Mouse (Mus musculus) erythroid progenitor cell, adult 5-6 weeks (primary cell): Measurements from ENCODE around the gene Atp5l. TPM values are rescaled to one million over a fixed set of nuclear protein-coding genes. Genes with fewer than 3 reads are reported as not detected.

Experiments used
- ATAC-seq: replicated peaks from 2 replicates; pipeline ENCODE4 v1.8.0; 2016; ENCODE audit warnings: moderate number of reproducible peaks, mild to moderate bottlenecking, moderate TSS enrichment, inconsistent platforms; ENCODE audit not compliant: poor library complexity, low FRiP score, severe bottlenecking
- total RNA-seq, 2 experiments: library from RNA; stranded (forward) in 1 of 2; stranded (reverse) in 1 of 2; fragments of 150-400 nt in 1 of 2; fragments of 186-747, 209-891 nt in 1 of 2; gene quantifications; 2 replicates each; pipeline versions ENCODE4 v1.2.3 to v1.2.4; 2015 to 2017; ENCODE audit warnings: low replicate concordance in 2 of 2

The Atp5l gene
- total RNA-seq, 2 experiments from 2014 or later: 17.0 to 252 TPM

GRCm38 (mm10) chr9:44868336-44869094 lies 52.0 kb downstream of the Atp5l start:
- ATAC-seq: no peak

- ATAC-seq: no peak
These were observed 52.9 kb downstream of the Atp5l start for GRCm38 (mm10) chr9:44867664-44868063.

GRCm38 (mm10) chr9:44866501-44867240 lies 53.9 kb downstream of the Atp5l start:
- no peak for ATAC-seq

Other genes starting within 250 kb of the Atp5l start
- not detected in 2 replicates for gene Treh, start 247.5 kb downstream of the Atp5l start, total RNA-seq (2015; ENCODE audit: low replicate concordance)
- not detected in 2 replicates for gene Treh, start 247.5 kb downstream of the Atp5l start, total RNA-seq (2017; ENCODE audit: low replicate concordance)
- gene Phldb1, start 185.5 kb downstream of the Atp5l start, total RNA-seq (2015; ENCODE audit: low replicate concordance): 3.8 TPM in 1 of 2 replicates, not detected in the other
- gene Phldb1, start 185.5 kb downstream of the Atp5l start, total RNA-seq (2017; ENCODE audit: low replicate concordance): 0.26 and 4.4 TPM in 2 replicates
- gene Arcn1, start 152.9 kb downstream of the Atp5l start, total RNA-seq (2015; ENCODE audit: low replicate concordance): 64.6 and 68.1 TPM in 2 replicates
- 58.0 and 97.5 TPM in 2 replicates for gene Arcn1, start 152.9 kb downstream of the Atp5l start, total RNA-seq (2017; ENCODE audit: low replicate concordance)
- gene Ift46, start 152.8 kb downstream of the Atp5l start, total RNA-seq (2015; ENCODE audit: low replicate concordance): 15.1 and 18.4 TPM in 2 replicates
- gene Ift46, start 152.8 kb downstream of the Atp5l start, total RNA-seq (2017; ENCODE audit: low replicate concordance): 4.7 and 18.2 TPM in 2 replicates
- not detected in 2 replicates for gene Tmem25, start 121.4 kb downstream of the Atp5l start, total RNA-seq (2015; ENCODE audit: low replicate concordance)
- gene Tmem25, start 121.4 kb downstream of the Atp5l start, total RNA-seq (2017; ENCODE audit: low replicate concordance): not detected in 2 replicates
- gene Ttc36, start 117.7 kb downstream of the Atp5l start, total RNA-seq (2015; ENCODE audit: low replicate concordance): not detected in 2 replicates
- not detected in 2 replicates for gene Ttc36, start 117.7 kb downstream of the Atp5l start, total RNA-seq (2017; ENCODE audit: low replicate concordance)
- gene Kmt2a, start 39.4 kb downstream of the Atp5l start, total RNA-seq (2015; ENCODE audit: low replicate concordance): 59.5 and 91.4 TPM in 2 replicates
- 18.1 and 23.3 TPM in 2 replicates for gene Kmt2a, start 39.4 kb downstream of the Atp5l start, total RNA-seq (2017; ENCODE audit: low replicate concordance)
- 41.1 and 41.8 TPM in 2 replicates for gene Ube4a, start 44.9 kb upstream of the Atp5l start, total RNA-seq (2015; ENCODE audit: low replicate concordance)
- 33.1 and 35.5 TPM in 2 replicates for gene Ube4a, start 44.9 kb upstream of the Atp5l start, total RNA-seq (2017; ENCODE audit: low replicate concordance)
- gene Cd3g, start 59.7 kb upstream of the Atp5l start, total RNA-seq (2015; ENCODE audit: low replicate concordance): 6.3 and 14.1 TPM in 2 replicates
- 15.0 and 15.1 TPM in 2 replicates for gene Cd3g, start 59.7 kb upstream of the Atp5l start, total RNA-seq (2017; ENCODE audit: low replicate concordance)
- 2.5 and 2.9 TPM in 2 replicates for gene Cd3d, start 61.0 kb upstream of the Atp5l start, total RNA-seq (2015; ENCODE audit: low replicate concordance)
- gene Cd3d, start 61.0 kb upstream of the Atp5l start, total RNA-seq (2017; ENCODE audit: low replicate concordance): 5.8 TPM in 1 of 2 replicates, not detected in the other
- 7.2 and 23.9 TPM in 2 replicates for gene Cd3e, start 88.9 kb upstream of the Atp5l start, total RNA-seq (2015; ENCODE audit: low replicate concordance)
- gene Cd3e, start 88.9 kb upstream of the Atp5l start, total RNA-seq (2017; ENCODE audit: low replicate concordance): 1.0 and 6.5 TPM in 2 replicates
- gene Mpzl2, start 119.1 kb upstream of the Atp5l start, total RNA-seq (2015; ENCODE audit: low replicate concordance): not detected in 2 replicates
- gene Mpzl2, start 119.1 kb upstream of the Atp5l start, total RNA-seq (2017; ENCODE audit: low replicate concordance): not detected in 2 replicates
- 1.7 TPM in 1 of 2 replicates, not detected in the other for gene Mpzl3, start 134.4 kb upstream of the Atp5l start, total RNA-seq (2015; ENCODE audit: low replicate concordance)
- gene Mpzl3, start 134.4 kb upstream of the Atp5l start, total RNA-seq (2017; ENCODE audit: low replicate concordance): not detected in 2 replicates
- 5.4 TPM in 1 of 2 replicates, not detected in the other for gene Jaml, start 158.4 kb upstream of the Atp5l start, total RNA-seq (2015; ENCODE audit: low replicate concordance)
- 3.5 and 5.7 TPM in 2 replicates for gene Jaml, start 158.4 kb upstream of the Atp5l start, total RNA-seq (2017; ENCODE audit: low replicate concordance)
- gene Scn2b, start 197.0 kb upstream of the Atp5l start, total RNA-seq (2015; ENCODE audit: low replicate concordance): not detected in 2 replicates
- gene Scn2b, start 197.0 kb upstream of the Atp5l start, total RNA-seq (2017; ENCODE audit: low replicate concordance): under 0.01 TPM in 1 of 2 replicates, not detected in the other
- gene Scn4b, start 217.7 kb upstream of the Atp5l start, total RNA-seq (2015; ENCODE audit: low replicate concordance): not detected in 2 replicates
- gene Scn4b, start 217.7 kb upstream of the Atp5l start, total RNA-seq (2017; ENCODE audit: low replicate concordance): not detected in 2 replicates